Mouse (Mus musculus): Measurements from ENCODE around the gene Il27ra.

- TF ChIP-seq GATA1 (IDR thresholded peaks at IDR 0.05; ENCODE audit: borderline replicate concordance, low read length) (no peak), FLI1 (IDR thresholded peaks at IDR 0.05; ENCODE audit: low read length) (no peak)
Observed at GRCm38 (mm10) chr8:84024171-84024570, 18.2 kb downstream of the Il27ra start.

Measured in megakaryocyte, embryonic 14.5 days (primary cell).